Mouse (Mus musculus): ENCODE measurements at regions not wholly inside any gene's neighbourhood (a gene's known extent, or its start where the extent isn't known, plus 50 kb on each side); places are given as distances from the start of the nearest gene placed in this dataset. TPM values are rescaled to one million over a fixed set of nuclear protein-coding genes. Genes with fewer than 3 reads are reported as not detected.

Small RNAs in the stretch of these regions (microRNA-seq; reads per million reads assigned to microRNA genes)
- not detected for gene Gm44338 (ENCODE audit: borderline number of aligned reads)
